Mouse (Mus musculus) G1E-ER4 (cell line): ENCODE results near the gene Ajm1. TPM values are rescaled to one million over a fixed set of nuclear protein-coding genes. Genes with fewer than 3 reads are reported as not detected.

Source experiments
- GATA1 ChIP-seq: IDR thresholded peaks from one replicate; pipeline ENCODE4 v1.8.0; 2012; ENCODE audit warnings: low read length, inconsistent platforms
- polyA plus RNA-seq: library from polyadenylated mRNA; stranded (reverse); fragments of >175 nt; gene quantifications from 2 replicates; pipeline ENCODE4 v1.2.3, GENCODE M21; 2012

The Ajm1 gene
- polyA plus RNA-seq, 1 experiment, result 0.13 TPM

DNA sequence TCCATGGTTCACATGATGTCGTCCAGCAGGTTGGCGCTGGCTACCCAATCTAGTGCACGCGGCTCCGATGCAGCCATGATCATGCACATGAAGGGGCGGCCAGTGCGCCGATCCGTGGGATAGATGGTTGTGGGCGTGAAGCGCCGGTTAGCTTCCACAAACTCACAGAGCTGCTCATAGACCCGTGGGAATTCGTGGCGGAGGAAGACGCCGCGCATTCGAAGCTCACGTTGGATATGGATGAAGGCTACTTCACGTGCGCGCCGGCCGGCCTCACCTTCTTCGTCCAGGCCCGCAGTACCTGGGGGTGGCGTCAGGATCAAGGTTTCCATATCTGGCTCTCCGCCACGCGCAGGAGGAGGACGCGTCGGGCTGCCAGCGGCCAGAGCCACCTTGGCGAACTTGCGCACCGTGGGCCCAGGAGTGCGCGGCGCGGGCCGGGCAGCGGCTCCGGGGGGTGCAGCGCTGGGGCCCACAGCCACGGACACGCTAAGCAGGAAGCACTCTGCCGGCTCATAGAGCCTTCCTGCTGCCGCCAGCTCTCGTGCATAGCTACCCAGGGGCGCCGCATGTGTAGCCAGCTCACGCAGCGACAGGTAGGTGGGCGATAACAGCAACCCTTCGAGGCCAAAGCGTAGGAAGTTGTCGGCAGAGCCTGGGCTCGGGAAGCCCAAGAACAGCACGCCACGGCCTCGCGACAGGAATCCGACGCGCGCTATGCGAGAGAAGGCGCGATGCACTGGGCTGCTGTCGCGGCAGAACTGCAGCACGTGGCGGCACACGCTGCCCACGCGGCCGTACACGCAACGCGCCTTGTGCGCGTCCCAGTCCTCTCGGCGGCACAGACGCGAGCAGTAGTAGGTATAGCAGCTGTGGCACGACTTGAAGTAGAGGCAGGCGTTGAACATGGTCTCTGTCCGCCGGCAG, 4.3 kb downstream of the Ajm1 start:
- TF ChIP-seq GATA1, result no peak

- TF ChIP-seq GATA1, result no peak
Measured at GRCm38 (mm10) chr2:25576028-25576850, 5.3 kb downstream of the Ajm1 start.

- no peak for TF ChIP-seq GATA1
Measured at GRCm38 (mm10) chr2:25575432-25576027, 6.0 kb downstream of the Ajm1 start.

GRCm38 (mm10) chr2:25574579-25575431, 6.8 kb downstream of the Ajm1 start, which contains the start of the genes Mamdc4 and Phpt1:
Gene Mamdc4 (minus strand): TSS chr2:25574845.
Gene Phpt1 (minus strand): TSS chr2:25575224.
- TF ChIP-seq GATA1, result no peak

DNA sequence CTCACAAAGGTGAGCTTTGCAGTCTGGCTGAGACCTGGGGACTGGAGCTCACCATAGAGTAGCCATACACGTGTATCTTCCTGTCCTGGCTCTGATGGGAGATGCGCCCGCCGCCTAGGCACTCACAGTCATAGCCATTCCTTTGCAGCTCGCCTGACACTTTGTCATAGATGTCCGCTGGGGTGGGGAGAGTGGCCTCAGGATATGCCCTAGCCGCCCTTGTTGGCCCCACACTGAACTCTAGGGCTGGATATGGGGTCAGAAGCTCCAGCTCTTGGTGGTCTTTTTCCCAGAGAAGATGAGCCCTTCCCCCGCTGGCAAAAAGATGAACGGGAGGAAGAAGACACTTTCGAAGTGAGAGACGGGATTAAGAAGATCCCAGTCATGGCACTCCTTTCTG, 7.4 kb downstream of the Ajm1 start:
- no peak for TF ChIP-seq GATA1

DNA sequence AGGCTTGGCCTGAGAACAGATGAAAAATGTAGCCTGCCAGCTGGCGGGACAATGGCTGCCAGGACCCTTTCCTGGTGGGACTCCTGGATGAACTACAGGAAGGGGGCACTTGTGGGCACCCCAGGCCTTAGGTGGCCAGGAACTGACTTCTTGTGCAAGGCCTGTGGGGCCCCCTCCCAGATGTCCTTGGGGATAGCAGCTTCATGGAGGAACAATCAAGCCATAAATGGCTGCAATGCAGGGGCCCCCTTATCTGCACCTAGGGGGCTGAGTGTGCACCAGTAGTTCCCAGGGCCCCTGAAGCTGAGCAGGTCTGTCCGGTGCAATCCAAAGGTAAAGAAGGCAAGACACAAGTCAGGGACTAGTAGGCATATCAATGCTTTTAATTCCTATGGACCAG, 8.5 kb downstream of the Ajm1 start:
- TF ChIP-seq GATA1, result no peak

- no peak for TF ChIP-seq GATA1
Measured at GRCm38 (mm10) chr2:25571221-25571620, 10.3 kb downstream of the Ajm1 start.

DNA sequence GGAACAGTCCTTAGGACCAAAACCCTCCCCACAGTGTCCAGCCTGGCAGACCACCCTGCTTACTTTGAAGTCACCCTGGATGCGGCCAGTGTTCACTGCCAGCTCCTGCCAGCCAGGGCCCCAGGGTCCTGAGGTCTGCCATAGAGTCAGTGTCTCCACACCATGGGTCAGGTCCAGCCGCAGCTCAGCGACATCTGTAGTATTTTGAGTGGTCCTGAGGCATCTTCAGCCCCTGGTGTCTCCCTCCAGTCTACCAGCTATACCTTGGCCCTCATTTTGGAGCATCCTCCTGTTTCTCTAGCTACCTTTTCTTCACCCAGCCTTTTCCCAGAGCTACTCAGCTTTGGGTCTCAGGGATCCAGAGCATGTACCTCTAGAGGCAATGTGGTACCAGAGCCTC, 12.2 kb downstream of the Ajm1 start:
- no peak for TF ChIP-seq GATA1

DNA sequence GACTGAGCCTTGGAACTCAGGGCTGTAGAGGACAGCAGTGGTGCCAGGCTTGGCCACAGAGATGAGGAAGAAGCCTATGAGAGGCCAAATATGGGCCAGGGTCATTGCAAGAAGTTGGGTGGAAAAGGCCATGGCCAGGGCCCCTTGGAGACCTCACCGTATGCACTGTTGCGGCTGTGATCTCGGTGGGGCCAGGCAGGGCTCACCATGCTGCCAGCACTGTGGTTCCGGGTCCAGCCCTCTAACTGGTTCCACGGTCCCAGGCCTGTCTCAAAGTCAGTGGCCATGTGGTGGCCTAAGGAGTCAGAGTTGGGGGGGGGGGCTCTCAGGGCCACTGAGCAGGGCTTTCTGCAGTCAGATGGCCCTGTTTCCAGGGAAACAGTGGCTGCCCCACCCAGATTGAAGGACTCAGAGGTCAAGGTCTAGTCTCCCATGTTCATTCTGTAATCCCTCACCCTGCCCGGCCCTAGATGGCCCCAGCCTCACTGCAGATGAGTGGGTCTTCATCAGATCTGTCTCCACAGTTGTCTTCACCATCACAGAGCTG, 13.0 kb downstream of the Ajm1 start:
- no peak for TF ChIP-seq GATA1

- TF ChIP-seq GATA1, result no peak
Measured at GRCm38 (mm10) chr2:25566558-25566957, 15.0 kb downstream of the Ajm1 start.

GRCm38 (mm10) chr2:25565741-25566140, 15.8 kb downstream of the Ajm1 start:
- TF ChIP-seq GATA1, result no peak

DNA sequence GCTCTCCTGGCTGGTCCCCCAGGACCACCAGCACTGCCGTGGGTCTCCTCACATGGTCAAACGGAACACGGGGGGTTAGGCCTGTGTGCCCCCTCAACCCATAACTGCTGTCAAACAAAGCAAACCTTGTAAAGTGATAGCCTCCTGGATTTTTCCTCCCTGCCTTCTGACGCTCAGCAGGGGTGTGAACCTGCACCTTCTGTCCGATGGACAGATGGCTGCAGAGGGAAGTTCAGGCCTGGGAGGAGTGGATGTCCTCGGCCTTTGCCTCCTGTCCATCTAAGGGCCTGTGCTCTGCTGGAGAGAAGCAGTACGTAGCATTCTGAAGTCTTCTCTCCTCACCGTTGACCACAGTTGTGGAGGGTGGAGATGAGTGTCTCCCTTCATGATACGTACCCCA, 19.6 kb downstream of the Ajm1 start:
- TF ChIP-seq GATA1, result no peak

GRCm38 (mm10) chr2:25560551-25560950, 21.0 kb downstream of the Ajm1 start:
- TF ChIP-seq GATA1, result no peak

DNA sequence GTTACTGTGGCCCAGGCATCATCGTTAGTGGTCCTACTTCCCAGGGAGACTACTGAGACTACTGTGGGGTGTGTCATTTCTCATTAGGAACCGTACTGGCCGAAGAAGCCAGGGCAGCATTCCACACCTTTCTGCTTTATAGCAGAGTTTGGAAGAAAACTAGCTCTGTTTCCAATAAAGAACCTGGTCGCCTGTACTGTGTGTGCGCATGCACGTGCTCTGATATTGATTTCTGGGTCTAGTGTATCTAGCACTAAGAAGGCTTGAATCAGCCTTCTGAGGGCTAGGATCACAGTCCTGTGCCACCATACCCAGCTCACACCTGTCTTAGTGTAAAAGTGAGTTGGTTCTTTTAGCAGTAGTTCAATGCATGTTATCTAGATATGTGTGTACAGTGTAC, 22.8 kb downstream of the Ajm1 start:
- no peak for TF ChIP-seq GATA1

- TF ChIP-seq GATA1, result no peak
Measured at GRCm38 (mm10) chr2:25557964-25558360, 23.6 kb downstream of the Ajm1 start.
